Mouse (Mus musculus) cerebellum, adult 18-20 months (tissue): ENCODE data around the gene Mpped2.

ENCODE experiments used
- DNase-seq, 2 experiments: peaks; one replicate each; pipeline ENCODE4 v3.0.0; 2021

Mpped2 gene

GRCm38 (mm10) chr2:106747342-106747741 is 54.3 kb downstream of the Mpped2 start:
- DNase-seq: no peak

GRCm38 (mm10) chr2:106750878-106751277 is 57.8 kb downstream of the Mpped2 start:
- DNase-seq: no peak

- no peak for DNase-seq
These were observed 60.6 kb downstream of the Mpped2 start for GRCm38 (mm10) chr2:106753703-106754102.

- peak in 1 of 2 experiments; percentile 9 for DNase-seq
These were observed 61.6 kb downstream of the Mpped2 start for GRCm38 (mm10) chr2:106754696-106755095.

- no peak for DNase-seq
These were observed 63.5 kb downstream of the Mpped2 start for GRCm38 (mm10) chr2:106756354-106757103.

- DNase-seq: no peak
These were observed 69.9 kb downstream of the Mpped2 start for GRCm38 (mm10) chr2:106762920-106763319.

GRCm38 (mm10) chr2:106769236-106769635 is 76.2 kb downstream of the Mpped2 start:
- no peak for DNase-seq

- DNase-seq: no peak
These were observed 79.6 kb downstream of the Mpped2 start for GRCm38 (mm10) chr2:106772643-106773042.

- DNase-seq: no peak
These were observed 81.5 kb downstream of the Mpped2 start for GRCm38 (mm10) chr2:106774251-106775196.

- DNase-seq: no peak
These were observed 82.9 kb downstream of the Mpped2 start for GRCm38 (mm10) chr2:106775994-106776393.

GRCm38 (mm10) chr2:106778861-106779516 is 85.9 kb downstream of the Mpped2 start:
- no peak for DNase-seq

- DNase-seq: no peak
These were observed 88.4 kb downstream of the Mpped2 start for GRCm38 (mm10) chr2:106781181-106782179.

- DNase-seq: no peak
These were observed 90.2 kb downstream of the Mpped2 start for GRCm38 (mm10) chr2:106783311-106783710.

- DNase-seq: no peak
These were observed 95.0 kb downstream of the Mpped2 start for GRCm38 (mm10) chr2:106788055-106788454.

- no peak for DNase-seq
These were observed 95.5 kb downstream of the Mpped2 start for GRCm38 (mm10) chr2:106788573-106788972.

- no peak for DNase-seq
These were observed 96.7 kb downstream of the Mpped2 start for GRCm38 (mm10) chr2:106789694-106790328.

GRCm38 (mm10) chr2:106790329-106790701 is 97.2 kb downstream of the Mpped2 start:
- no peak for DNase-seq

- DNase-seq: no peak
These were observed 103.2 kb downstream of the Mpped2 start for GRCm38 (mm10) chr2:106796246-106796645.

- DNase-seq: no peak
These were observed 104.8 kb downstream of the Mpped2 start for GRCm38 (mm10) chr2:106797855-106798254.

GRCm38 (mm10) chr2:106798824-106799223 is 105.8 kb downstream of the Mpped2 start:
- DNase-seq: no peak

- no peak for DNase-seq
These were observed 122.8 kb downstream of the Mpped2 start for GRCm38 (mm10) chr2:106815898-106816297.
